Mouse (Mus musculus): ENCODE results near the gene Eif2b4. TPM values are rescaled to one million over a fixed set of nuclear protein-coding genes. Genes with fewer than 3 reads are reported as not detected.

The Eif2b4 gene
- total RNA-seq, 1 experiment = 76.8 TPM

DNA sequence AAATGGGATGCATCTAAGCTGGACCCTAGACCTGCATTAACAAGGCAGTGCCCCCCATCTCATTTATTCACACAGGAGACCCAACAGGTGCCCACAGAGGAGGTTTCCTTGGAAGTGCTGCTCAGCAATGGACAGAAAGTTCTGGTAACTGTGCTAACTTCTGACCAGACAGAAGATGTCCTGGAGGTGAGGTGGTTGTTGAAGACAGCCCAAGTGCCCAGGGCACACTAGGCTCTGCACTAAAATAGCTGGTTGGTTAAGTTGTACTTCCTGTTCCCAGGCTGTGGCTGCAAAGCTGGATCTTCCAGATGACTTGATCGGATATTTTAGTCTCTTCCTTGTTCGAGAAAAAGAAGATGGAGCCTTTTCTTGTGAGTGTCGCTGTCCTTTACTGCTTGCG is 2.4 kb upstream of the Eif2b4 start:
- DNase-seq (ENCODE audit: low read depth, low spot score) = no peak
- H3K4me1 ChIP-seq (ENCODE audit: control insufficient read depth in 2 of 2, insufficient read depth in 2 of 2, low read length in 2 of 2, poor library complexity in 1 of 2) = peaks cover 9 to 12% of the 10 kb centered on the region in 2 experiments
- in situ Hi-C loops (cut with MboI; ENCODE audit: low sequenced_read_pairs in 2 of 2, unreplicated experiment in 2 of 2) = no loop called here
- H3K27ac ChIP-seq (ENCODE audit: insufficient read depth, low read depth, low read length, poor library complexity, severe bottlenecking) = no peak overlapping the region
- H3K9me3 ChIP-seq (ENCODE audit: control insufficient read depth, insufficient read depth, low read depth, low read length) = no peaks in the 10 kb centered on the region
- H3K4me3 ChIP-seq (ENCODE audit: insufficient read depth in 1 of 2, low read depth in 1 of 2, low read length in 2 of 2, poor library complexity in 1 of 2, severe bottlenecking in 1 of 2) = no peak overlapping the region
- H3K36me3 ChIP-seq (ENCODE audit: control insufficient read depth, insufficient read depth, low read length, poor library complexity, severe bottlenecking) = peaks cover 55% of the 10 kb centered on the region
- TF ChIP-seq ZNF384 (IDR thresholded peaks at IDR 0.05; ENCODE audit: low read depth, low read length) (no peak), CHD2 (IDR thresholded peaks at IDR 0.05; ENCODE audit: low read depth, low read length) (no peak), ZC3H11A (IDR thresholded peaks at IDR 0.05; ENCODE audit: borderline replicate concordance, low read depth, low read length) (no peak), MAFK (IDR thresholded peaks at IDR 0.05; ENCODE audit: insufficient read depth, low read depth, low read length) (no peak)
- H3K9ac ChIP-seq (ENCODE audit: insufficient read depth, low read depth, low read length, poor library complexity, severe bottlenecking) = no peak overlapping the region

DNA sequence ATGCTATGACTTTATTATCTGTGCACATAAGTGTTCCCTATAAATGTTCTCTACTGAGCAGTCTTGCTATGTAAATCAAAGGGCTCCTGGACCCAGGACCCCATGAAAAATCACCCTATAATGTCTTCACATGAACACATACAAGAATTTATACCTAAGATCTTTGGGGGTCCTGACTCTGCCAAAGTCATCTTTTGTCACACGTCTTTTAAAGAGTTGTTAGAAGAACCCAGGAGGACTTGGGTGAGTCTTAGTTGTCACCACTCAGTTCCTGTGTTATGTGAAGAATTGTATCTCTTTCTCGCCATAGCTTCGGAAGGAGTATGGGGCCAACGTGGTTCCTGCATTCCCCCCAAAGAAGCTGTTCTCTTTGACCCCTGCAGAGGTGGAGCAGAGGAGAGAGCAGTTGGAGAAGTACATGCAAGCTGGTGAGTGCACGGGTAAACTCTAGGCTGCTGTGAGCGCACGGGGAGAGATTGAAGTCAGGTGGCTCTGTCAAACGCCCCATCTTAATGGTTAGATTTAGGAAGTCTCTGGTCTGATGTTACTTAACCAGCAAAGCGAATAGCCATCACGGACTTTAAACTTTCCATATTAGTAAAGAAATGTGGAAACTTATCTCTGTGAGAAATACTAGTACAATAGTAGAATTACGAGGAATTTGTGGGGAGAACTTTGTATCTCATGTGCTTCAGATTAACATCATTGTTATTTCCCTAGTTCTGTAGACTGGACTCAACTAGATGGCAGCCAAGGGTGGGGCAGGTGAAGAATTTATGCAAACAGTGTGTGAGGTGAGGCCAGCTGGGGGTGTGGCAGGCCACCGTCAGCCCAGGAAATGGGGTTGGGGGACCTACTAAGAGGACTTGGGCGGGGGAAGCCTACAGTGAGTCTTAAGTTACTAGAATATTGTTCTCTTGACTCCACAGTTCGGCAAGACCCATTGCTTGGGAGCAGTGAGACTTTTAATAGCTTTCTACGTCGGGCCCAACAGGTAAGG is 1.6 kb upstream of the Eif2b4 start:
- peak overlapping the region in 1 of 2 experiments; percentile 92; a peak in 2 of 4 replicates for H3K4me3 ChIP-seq (ENCODE audit: insufficient read depth in 1 of 2, low read depth in 1 of 2, low read length in 2 of 2, poor library complexity in 1 of 2, severe bottlenecking in 1 of 2)
- TF ChIP-seq HCFC1 (IDR thresholded peaks at IDR 0.05; ENCODE audit: borderline replicate concordance, insufficient read depth, low read length) = no peak
- TF ChIP-seq CHD2 (IDR thresholded peaks at IDR 0.05; ENCODE audit: low read depth, low read length) = no peak
- TF ChIP-seq ZC3H11A (IDR thresholded peaks at IDR 0.05; ENCODE audit: borderline replicate concordance, low read depth, low read length) = no peak
- no peak for TF ChIP-seq ZNF384 (IDR thresholded peaks at IDR 0.05; ENCODE audit: low read depth, low read length)
- TF ChIP-seq MAFK (IDR thresholded peaks at IDR 0.05; ENCODE audit: insufficient read depth, low read depth, low read length) = no peak

DNA sequence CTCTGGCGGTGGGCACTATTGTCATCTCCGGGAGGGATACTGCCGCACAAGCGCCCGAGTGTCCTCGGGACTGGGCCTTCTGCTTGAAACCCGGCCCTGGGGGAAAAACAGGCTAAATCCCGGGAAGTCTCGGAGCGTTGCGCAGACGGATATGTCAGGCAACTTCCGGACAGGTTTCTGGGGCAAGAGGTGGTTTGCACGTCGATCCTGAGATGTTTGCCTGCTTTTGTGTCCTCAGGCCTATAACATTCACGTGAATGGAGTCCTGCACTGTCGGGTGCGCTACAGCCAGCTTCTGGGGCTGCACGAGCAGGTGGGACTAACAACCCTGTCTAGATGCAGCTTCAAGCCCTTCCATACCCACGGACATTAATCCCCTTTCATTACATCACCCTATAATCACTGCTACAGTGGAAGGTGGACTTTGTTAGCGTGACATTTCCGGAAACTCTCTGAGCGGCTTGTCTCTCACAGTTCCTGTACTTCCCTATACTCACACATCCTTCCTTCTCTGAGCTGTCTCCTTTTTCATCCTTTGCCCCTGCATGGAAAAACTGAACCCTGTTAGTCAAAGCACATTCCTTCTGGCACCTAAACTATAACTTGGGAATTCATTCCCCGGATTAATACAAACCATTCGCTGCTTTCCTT is 526 bp upstream of the Eif2b4 start:
- no peak for DNase-seq (ENCODE audit: low read depth, low spot score)
- no peaks in the 10 kb centered on the region for H3K9me3 ChIP-seq (ENCODE audit: control insufficient read depth, insufficient read depth, low read depth, low read length)

More for the DNA sequence above, 1.6 kb upstream of the Eif2b4 start:
- H3K27ac ChIP-seq (ENCODE audit: insufficient read depth, low read depth, low read length, poor library complexity, severe bottlenecking) = peak overlapping the region; percentile 45; the same call in 1 of the 2 replicates
- no peak for DNase-seq (ENCODE audit: low read depth, low spot score)
- in situ Hi-C loops (cut with MboI; ENCODE audit: low sequenced_read_pairs in 2 of 2, unreplicated experiment in 2 of 2) = no loop called here
- no peaks in the 10 kb centered on the region for H3K9me3 ChIP-seq (ENCODE audit: control insufficient read depth, insufficient read depth, low read depth, low read length)
- H3K36me3 ChIP-seq (ENCODE audit: control insufficient read depth, insufficient read depth, low read length, poor library complexity, severe bottlenecking) = peaks cover 58% of the 10 kb centered on the region
- peak overlapping the region; percentile 32; the same call in 1 of the 2 replicates for H3K9ac ChIP-seq (ENCODE audit: insufficient read depth, low read depth, low read length, poor library complexity, severe bottlenecking)
- H3K4me1 ChIP-seq (ENCODE audit: control insufficient read depth in 2 of 2, insufficient read depth in 2 of 2, low read length in 2 of 2, poor library complexity in 1 of 2) = peaks cover 9 to 12% of the 10 kb centered on the region in 2 experiments

DNA sequence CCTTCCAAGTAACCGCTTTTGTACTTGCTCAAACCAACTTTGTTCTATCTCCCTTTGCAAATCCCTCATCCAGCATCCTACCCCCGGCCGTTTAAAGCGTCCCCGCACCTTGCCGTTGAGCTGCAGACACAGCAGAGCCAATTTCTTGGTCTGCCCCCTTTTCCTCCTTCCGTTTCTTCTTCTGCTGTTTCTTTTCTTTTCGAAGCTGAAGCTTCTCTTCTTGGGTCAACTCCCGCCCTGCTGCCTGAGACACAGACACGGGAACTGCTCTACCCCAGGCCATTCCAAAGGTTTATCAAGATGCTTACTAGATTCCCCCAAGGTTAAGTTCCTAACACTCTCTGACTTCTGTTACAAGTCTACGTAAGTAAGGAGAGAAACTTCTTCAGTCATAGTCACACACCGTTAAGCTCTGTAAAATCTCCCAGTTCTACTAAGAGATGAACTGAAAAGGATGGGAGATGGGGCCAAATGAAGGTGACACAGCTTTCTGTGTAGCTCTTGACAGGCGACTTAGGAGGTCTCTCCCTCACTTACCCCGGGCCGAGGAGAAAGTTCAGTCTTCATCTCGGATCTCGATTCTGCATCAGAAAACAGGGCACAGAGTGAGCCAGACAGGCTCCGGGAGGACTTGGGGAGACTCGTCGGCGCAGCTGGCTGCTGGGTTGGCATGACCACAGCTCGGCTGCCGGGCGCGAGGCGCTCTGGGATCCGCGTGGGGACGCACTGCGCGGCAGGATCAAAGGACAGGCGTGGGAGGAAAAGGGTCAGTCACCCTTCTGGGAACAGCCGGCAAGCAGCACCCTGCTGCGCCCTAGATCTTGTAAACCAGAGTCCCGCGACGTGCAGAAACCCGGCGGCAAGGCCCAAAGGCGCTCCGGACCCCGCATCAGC is 938 bp downstream of the Eif2b4 start:
- H3K4me1 ChIP-seq (ENCODE audit: control insufficient read depth in 2 of 2, insufficient read depth in 2 of 2, low read length in 2 of 2, poor library complexity in 1 of 2) = peaks cover 8 to 9% of the 10 kb centered on the region in 2 experiments
- no peaks in the 10 kb centered on the region for H3K9me3 ChIP-seq (ENCODE audit: control insufficient read depth, insufficient read depth, low read depth, low read length)
- H3K36me3 ChIP-seq (ENCODE audit: control insufficient read depth, insufficient read depth, low read length, poor library complexity, severe bottlenecking) = peaks cover 44% of the 10 kb centered on the region
- peak overlapping the region; percentile 76 to 92 for H3K4me3 ChIP-seq (ENCODE audit: insufficient read depth in 1 of 2, low read depth in 1 of 2, low read length in 2 of 2, poor library complexity in 1 of 2, severe bottlenecking in 1 of 2)
- peak overlapping the region; percentile 41; the same call in 1 of the 2 replicates for H3K27ac ChIP-seq (ENCODE audit: insufficient read depth, low read depth, low read length, poor library complexity, severe bottlenecking)
- DNase-seq (ENCODE audit: low read depth, low spot score) = no peak
- TF ChIP-seq ZNF384 (IDR thresholded peaks at IDR 0.05; ENCODE audit: low read depth, low read length) = no peak
- TF ChIP-seq HCFC1 (IDR thresholded peaks at IDR 0.05; ENCODE audit: borderline replicate concordance, insufficient read depth, low read length) = no peak
- no peak for TF ChIP-seq MAFK (IDR thresholded peaks at IDR 0.05; ENCODE audit: insufficient read depth, low read depth, low read length)
- no peak for TF ChIP-seq CHD2 (IDR thresholded peaks at IDR 0.05; ENCODE audit: low read depth, low read length)
- TF ChIP-seq ZC3H11A (IDR thresholded peaks at IDR 0.05; ENCODE audit: borderline replicate concordance, low read depth, low read length) = no peak
- peak overlapping the region; percentile 85 for H3K9ac ChIP-seq (ENCODE audit: insufficient read depth, low read depth, low read length, poor library complexity, severe bottlenecking)
- in situ Hi-C loops (cut with MboI; ENCODE audit: low sequenced_read_pairs in 2 of 2, unreplicated experiment in 2 of 2) = no loop called here

More for the DNA sequence above, 526 bp upstream of the Eif2b4 start:
- peak overlapping the region; percentile 76 to 92 for H3K4me3 ChIP-seq (ENCODE audit: insufficient read depth in 1 of 2, low read depth in 1 of 2, low read length in 2 of 2, poor library complexity in 1 of 2, severe bottlenecking in 1 of 2)
- in situ Hi-C loops (cut with MboI; ENCODE audit: low sequenced_read_pairs in 2 of 2, unreplicated experiment in 2 of 2) = no loop called here
- H3K36me3 ChIP-seq (ENCODE audit: control insufficient read depth, insufficient read depth, low read length, poor library complexity, severe bottlenecking) = peaks cover 52% of the 10 kb centered on the region
- TF ChIP-seq ZNF384 (IDR thresholded peaks at IDR 0.05; ENCODE audit: low read depth, low read length) (no peak), HCFC1 (IDR thresholded peaks at IDR 0.05; ENCODE audit: borderline replicate concordance, insufficient read depth, low read length) (no peak), ZC3H11A (IDR thresholded peaks at IDR 0.05; ENCODE audit: borderline replicate concordance, low read depth, low read length) (no peak), MAFK (IDR thresholded peaks at IDR 0.05; ENCODE audit: insufficient read depth, low read depth, low read length) (no peak), CHD2 (IDR thresholded peaks at IDR 0.05; ENCODE audit: low read depth, low read length) (no peak)
- H3K27ac ChIP-seq (ENCODE audit: insufficient read depth, low read depth, low read length, poor library complexity, severe bottlenecking) = no peak overlapping the region
- peak overlapping the region; percentile 83 for H3K9ac ChIP-seq (ENCODE audit: insufficient read depth, low read depth, low read length, poor library complexity, severe bottlenecking)
- H3K4me1 ChIP-seq (ENCODE audit: control insufficient read depth in 2 of 2, insufficient read depth in 2 of 2, low read length in 2 of 2, poor library complexity in 1 of 2) = peaks cover 8 to 9% of the 10 kb centered on the region in 2 experiments

Data from ES-E14 (cell line).